Mouse (Mus musculus) erythroblast, embryonic 14.5 days (primary cell): ENCODE measurements around the gene Tbl2.

ENCODE experiments used
- GATA1 ChIP-seq: IDR thresholded peaks from 2 replicates; pipeline ENCODE4 v1.6.1; 2012; ENCODE audit warnings: low read length, inconsistent platforms, mixed read lengths
- TAL1 ChIP-seq: IDR thresholded peaks from 3 replicates; pipeline ENCODE4 v1.6.1; 2012; ENCODE audit warnings: low read length, inconsistent platforms, mixed read lengths

- no peak for TF ChIP-seq GATA1
- TF ChIP-seq TAL1 = no peak
These were observed 53.3 kb downstream of the Tbl2 start for GRCm38 (mm10) chr5:135202763-135203162.
